Mouse (Mus musculus) forebrain, embryonic 10.5 days (tissue): ENCODE results near the gene Gtf2h2. TPM values are rescaled to one million over a fixed set of nuclear protein-coding genes. Genes with fewer than 3 reads are reported as not detected.
A peak's percentile ranks its signal among the peaks of the same experiment; 100 is the strongest.
"Not testable (repeated sequence)": the region's sequence is repeated elsewhere in the genome, so short reads cannot be mapped to it uniquely, and the experiment has no call there.

Source experiments
- DNase-seq: peaks from one replicate; pipeline ENCODE4 v3.0.0-alpha.2; 2017; ENCODE audit warnings: low spot score; ENCODE audit errors: extremely low spot score
- H3K27ac ChIP-seq: fragments of 300-500 bp; sonication (generic); 2 replicates; pipeline ENCODE4 v1.5.1; 2016; ENCODE audit warnings: mild to moderate bottlenecking
- H3K27me3 ChIP-seq: fragments of 300-500 bp; sonication (generic); 2 replicates; pipeline ENCODE4 v1.6.1; 2016; ENCODE audit warnings: mild to moderate bottlenecking; ENCODE audit not compliant: poor library complexity, severe bottlenecking
- H3K36me3 ChIP-seq: fragments of 300-500 bp; sonication (generic); replicated peaks from 2 replicates; pipeline ENCODE4 v1.6.1; 2016; ENCODE audit warnings: mild to moderate bottlenecking, moderate library complexity
- H3K4me1 ChIP-seq: fragments of 300-500 bp; sonication (generic); 2 replicates; pipeline ENCODE4 v1.6.1; 2016
- H3K4me3 ChIP-seq: fragments of 300-500 bp; sonication (generic); 2 replicates; pipeline ENCODE4 v1.5.1; 2016; ENCODE audit warnings: mild to moderate bottlenecking, moderate library complexity
- H3K9me3 ChIP-seq: fragments of 300-500 bp; sonication (generic); 2 replicates; pipeline ENCODE4 v1.6.1; 2016; ENCODE audit warnings: mild to moderate bottlenecking, moderate library complexity
- WGBS: fragments of 180-500 bp; shearing (Covaris S2); methylation state at CpG from one replicate; pipeline ENCODE4 v1.1.7; 2016; 5-methylcytosine and 5-hydroxymethylcytosine counted together
- polyA plus RNA-seq: library from polyadenylated mRNA; unstranded; fragments of >200 nt; fragmentation: Nextera tagmentation; extraction: Ambion mirVana; gene quantifications from 2 replicates; pipeline ENCODE4 v1.2.1, GENCODE M21; 2016

Gene Gtf2h2
- polyA plus RNA-seq, 1 experiment from 2014 or later: 92.8 TPM

DNA sequence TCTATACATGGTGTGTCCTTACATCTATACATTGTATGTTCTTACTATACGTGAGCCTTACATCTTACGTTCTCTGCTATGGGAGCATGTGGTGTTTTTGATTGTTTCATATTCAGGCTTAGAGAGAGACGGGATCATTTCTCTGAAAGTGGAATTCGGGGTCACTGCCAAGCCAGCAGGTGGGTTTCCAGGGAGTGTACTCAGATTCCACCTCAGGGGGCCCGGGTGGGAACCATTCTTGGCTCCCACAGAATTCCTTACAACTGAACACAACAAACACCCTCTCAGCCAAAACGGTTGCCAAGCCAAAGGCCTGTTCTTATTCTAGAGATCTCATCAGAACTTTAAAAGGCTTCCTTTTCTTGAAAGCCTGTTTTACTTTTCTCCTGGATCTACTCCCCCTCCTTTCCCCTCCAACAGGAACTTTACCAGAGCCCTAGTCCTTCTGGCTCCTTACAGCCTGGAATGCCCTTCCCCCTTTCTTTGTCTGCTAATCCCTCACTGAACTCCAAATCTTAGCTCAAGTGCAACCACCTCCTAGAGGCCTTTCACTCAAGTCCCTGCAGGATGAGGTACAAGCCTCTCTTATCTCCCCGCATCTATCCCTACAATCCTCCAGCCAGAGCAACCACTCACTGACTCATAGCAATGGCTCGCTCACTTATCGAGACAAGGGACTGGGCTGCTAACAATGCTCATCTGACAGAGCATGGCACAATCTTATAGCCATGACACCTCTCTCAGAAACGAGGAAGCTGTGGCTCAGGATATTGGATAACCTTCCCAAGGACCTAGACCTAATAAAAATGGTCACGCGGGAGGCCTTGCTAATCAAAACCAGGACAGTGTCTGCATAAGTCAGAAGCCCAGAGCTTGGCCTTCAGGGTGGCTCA lies 24.1 kb upstream of the Gtf2h2 start:
- peak; percentile 25 for DNase-seq
- no peaks in the 10 kb centered on the region for H3K36me3 ChIP-seq
- WGBS: 45% methylated on average over 12 of the region's 12 CpGs
- no peaks in the 10 kb centered on the region for H3K27me3 ChIP-seq
- H3K4me1 ChIP-seq: peaks cover 21% of the 10 kb centered on the region
- no peaks in the 10 kb centered on the region for H3K9me3 ChIP-seq
- H3K27ac ChIP-seq: peak overlapping the region; percentile 81
- H3K4me3 ChIP-seq: no peak overlapping the region

DNA sequence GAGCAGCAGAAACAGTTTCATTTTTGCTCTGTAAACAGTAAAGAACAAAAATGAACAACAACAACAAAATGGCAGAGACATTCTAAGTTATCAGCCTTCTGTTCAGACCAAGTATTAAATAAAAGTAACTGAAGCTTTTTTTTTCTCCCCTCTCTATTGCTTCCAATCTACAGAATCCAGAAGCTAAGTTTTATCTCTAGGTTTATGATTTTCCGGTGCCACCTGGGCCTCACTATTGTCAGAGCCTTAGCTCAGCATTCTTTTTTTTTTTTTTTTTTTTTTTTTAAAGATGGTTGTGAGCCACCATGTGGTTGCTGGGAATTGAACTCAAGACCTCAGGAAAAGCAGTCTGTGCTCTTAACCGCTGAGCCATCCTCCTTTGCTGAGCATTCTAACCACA lies 20.4 kb upstream of the Gtf2h2 start:
- 92% methylated on average over 2 of the region's 2 CpGs for WGBS
- Histone ChIP-seq H3K9me3 (no peaks in the 10 kb centered on the region), H3K27me3 (no peaks in the 10 kb centered on the region), H3K36me3 (no peaks in the 10 kb centered on the region), H3K4me3 (no peak overlapping the region), H3K27ac (no peak overlapping the region), H3K4me1 (peaks cover 25% of the 10 kb centered on the region)
- DNase-seq: no peak

DNA sequence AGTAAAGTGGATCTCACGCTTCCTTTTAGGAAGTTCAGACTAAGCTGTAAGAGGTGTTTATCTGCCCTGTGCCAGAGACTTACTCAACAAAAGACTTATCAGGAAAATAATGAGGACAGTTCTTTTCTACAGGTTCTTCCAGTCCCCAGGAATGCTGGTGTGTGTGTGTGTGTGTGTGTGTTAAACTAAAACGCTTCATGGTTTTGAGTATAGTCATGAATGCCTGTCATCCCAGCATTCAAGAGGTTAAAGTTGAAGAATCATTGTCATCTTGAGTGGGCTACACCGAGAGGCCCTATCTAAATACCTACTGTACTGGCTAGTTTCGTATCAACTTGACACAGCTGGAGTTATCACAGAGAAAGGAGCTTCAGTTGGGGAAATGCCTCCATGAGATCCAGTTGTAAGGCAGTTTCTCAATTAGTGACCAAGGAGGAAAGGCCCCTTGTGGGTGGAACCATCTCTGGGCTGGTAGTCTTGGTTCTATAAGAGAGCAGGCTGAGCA lies 19.5 kb upstream of the Gtf2h2 start:
- Histone ChIP-seq H3K27ac (no peak overlapping the region), H3K4me1 (peaks cover 22% of the 10 kb centered on the region), H3K36me3 (no peaks in the 10 kb centered on the region), H3K27me3 (no peaks in the 10 kb centered on the region), H3K9me3 (no peaks in the 10 kb centered on the region), H3K4me3 (no peak overlapping the region)
- no peak for DNase-seq
- WGBS: 87% methylated on average over 4 of the region's 4 CpGs

DNA sequence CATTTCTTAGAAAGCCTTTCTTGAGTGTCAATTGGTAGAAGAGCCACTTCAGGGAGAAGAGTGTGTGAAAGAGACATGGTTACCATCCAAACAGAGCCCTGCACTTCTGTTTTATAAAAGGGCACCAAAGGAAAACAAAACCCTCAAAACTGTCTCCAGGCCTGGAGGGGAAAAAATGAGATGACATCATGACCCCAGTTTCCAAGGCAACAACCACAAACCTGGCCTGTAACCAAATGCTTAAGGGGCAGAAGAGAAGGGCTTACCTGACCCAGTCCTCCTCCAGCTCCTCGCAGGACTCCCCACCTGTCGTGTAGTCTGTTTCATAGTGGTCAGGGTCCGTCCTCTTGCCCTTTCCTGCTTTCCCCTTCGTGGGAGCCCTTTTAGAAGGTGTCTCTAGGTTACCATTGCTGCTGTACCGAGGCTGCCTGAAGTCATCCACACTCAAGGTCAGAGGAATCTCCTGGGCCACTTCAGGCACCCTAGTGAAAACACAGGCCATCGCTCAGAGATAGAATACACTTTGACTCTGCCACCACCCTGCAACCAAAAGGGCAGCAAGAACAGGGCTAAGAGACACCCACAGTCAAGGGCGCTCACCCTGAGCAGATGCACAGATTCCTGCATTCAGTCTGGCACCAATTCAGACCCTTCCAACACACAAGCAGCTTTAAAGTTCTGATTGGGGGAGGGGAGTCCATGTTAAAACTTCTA lies 18.9 kb upstream of the Gtf2h2 start:
- peaks cover 16% of the 10 kb centered on the region for H3K4me1 ChIP-seq
- H3K27me3 ChIP-seq: no peaks in the 10 kb centered on the region
- no peak overlapping the region for H3K4me3 ChIP-seq
- DNase-seq: no peak
- H3K27ac ChIP-seq: no peak overlapping the region
- no peaks in the 10 kb centered on the region for H3K36me3 ChIP-seq
- no peaks in the 10 kb centered on the region for H3K9me3 ChIP-seq
- 88% methylated on average over 7 of the region's 7 CpGs for WGBS

DNA sequence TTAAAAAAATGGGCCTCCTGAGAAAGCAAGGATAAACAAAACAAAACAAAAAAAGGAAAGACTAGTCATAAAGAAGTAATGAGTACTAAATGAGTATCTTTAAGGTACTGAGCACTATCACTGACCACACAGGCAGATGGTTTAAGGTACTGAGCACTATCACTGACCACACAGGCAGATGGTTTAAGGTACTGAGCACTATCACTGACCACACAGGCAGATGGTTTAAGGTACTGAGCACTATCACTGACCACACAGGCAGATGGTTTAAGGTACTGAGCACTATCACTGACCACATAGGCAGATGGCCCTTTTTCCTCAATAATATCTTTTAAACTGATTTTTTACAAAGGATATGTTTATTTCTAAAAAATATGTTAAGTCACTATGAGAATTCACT lies 7.2 kb upstream of the Gtf2h2 start:
- H3K4me1 ChIP-seq, H3K27me3 ChIP-seq, H3K27ac ChIP-seq, H3K4me3 ChIP-seq, H3K36me3 ChIP-seq, H3K9me3 ChIP-seq, DNase-seq: not testable (repeated sequence)

DNA sequence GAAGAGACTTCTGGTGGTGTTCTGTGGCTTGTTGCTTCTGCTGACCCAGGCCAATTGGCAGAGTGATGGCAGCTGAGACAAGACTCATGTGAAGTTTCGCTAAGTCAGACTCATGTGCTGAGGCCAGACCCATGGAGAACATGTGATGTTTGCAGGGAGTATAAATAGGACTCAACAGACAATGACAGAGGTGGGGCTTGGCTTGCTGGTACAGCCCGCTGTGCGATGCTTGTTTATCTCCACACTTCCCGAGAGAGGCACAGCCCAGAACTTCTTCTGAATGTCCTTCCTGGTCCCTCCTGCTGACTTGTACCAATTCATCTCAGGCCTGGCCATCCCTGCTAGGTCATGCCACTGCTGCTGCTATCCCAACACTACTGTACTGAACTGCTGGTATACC lies 3.0 kb upstream of the Gtf2h2 start:
- Histone ChIP-seq H3K27me3 (no peaks in the 10 kb centered on the region), H3K4me3 (no peak overlapping the region), H3K4me1 (peaks cover 13% of the 10 kb centered on the region), H3K36me3 (no peaks in the 10 kb centered on the region), H3K9me3 (no peaks in the 10 kb centered on the region), H3K27ac (no peak overlapping the region)
- 90% methylated on average over 4 of the region's 4 CpGs for WGBS
- DNase-seq: no peak

DNA sequence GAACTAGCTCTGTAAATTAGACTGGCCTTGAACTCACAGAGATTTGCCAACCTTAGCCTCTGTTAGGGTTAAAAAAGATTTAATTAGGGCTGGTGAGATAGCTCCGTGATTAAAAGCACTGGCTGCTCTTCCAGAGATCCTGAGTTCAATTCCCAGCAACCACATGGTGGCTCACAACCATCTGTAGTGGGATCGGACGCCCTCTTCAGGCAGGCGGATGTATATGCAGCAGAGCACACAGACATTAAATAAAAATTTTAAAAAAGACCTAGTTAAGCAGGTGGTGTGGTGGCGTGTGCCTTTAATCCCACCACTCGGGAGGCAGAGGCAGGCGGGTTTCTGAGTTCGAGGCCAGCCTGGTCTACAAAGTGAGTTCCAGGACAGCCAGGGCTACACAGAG lies 2.0 kb upstream of the Gtf2h2 start:
- not testable (repeated sequence) for H3K36me3 ChIP-seq, H3K4me3 ChIP-seq, DNase-seq, H3K27me3 ChIP-seq, H3K27ac ChIP-seq, H3K9me3 ChIP-seq
- H3K4me1 ChIP-seq: peaks cover 13% of the 10 kb centered on the region
- 58% methylated on average over 8 of the region's 8 CpGs for WGBS

DNA sequence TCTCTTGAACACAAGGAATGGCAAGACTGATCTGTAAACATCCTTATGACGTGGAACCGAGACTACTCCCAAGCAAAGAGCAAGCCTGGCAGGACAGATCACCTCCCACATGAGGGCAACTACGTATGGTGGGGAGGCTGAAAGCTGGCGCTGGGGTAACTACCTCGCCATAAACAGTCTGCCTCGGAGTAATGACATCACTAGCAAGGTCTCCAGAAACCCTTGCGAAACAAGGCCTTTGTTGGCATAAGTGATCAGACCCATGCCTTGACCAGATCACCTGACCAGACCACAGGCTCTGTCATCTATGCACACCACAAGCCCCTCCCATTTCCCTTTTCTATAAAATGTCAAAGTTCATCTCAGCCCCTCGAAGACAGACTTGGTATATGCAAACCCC lies 934 bp upstream of the Gtf2h2 start:
- H3K36me3 ChIP-seq: peaks cover 15% of the 10 kb centered on the region
- no peak overlapping the region for H3K4me3 ChIP-seq
- peaks cover 13% of the 10 kb centered on the region for H3K4me1 ChIP-seq
- no peaks in the 10 kb centered on the region for H3K9me3 ChIP-seq
- WGBS: 85% methylated on average over 8 of the region's 8 CpGs
- no peak overlapping the region for H3K27ac ChIP-seq
- H3K27me3 ChIP-seq: no peaks in the 10 kb centered on the region
- no peak for DNase-seq

DNA sequence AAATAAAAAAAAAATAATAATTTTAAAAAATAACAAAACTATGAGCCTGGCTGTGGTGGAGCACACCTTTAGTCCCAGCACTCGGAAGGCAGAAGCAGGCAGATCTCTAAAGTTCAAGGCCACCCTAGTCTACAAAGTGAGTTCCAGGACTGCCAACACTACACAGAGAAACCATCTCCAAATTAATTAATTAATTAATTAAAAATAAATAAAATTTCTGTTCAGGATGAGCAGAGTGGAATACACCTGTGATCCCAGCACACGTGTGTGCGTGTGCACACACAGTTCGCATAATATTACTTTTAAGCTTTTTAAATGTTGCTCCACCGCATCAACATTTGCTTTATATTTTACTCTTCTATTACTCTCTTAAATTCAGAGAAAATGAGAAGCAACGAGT lies 756 bp downstream of the Gtf2h2 start:
- WGBS: 19% methylated on average over 6 of the region's 6 CpGs
- DNase-seq: no peak
- Histone ChIP-seq H3K4me3 (peak overlapping the region; percentile 87), H3K27me3 (no peaks in the 10 kb centered on the region), H3K9me3 (no peaks in the 10 kb centered on the region), H3K36me3 (peaks cover 32% of the 10 kb centered on the region), H3K27ac (peak overlapping the region; percentile 92), H3K4me1 (peaks cover 13% of the 10 kb centered on the region)

DNA sequence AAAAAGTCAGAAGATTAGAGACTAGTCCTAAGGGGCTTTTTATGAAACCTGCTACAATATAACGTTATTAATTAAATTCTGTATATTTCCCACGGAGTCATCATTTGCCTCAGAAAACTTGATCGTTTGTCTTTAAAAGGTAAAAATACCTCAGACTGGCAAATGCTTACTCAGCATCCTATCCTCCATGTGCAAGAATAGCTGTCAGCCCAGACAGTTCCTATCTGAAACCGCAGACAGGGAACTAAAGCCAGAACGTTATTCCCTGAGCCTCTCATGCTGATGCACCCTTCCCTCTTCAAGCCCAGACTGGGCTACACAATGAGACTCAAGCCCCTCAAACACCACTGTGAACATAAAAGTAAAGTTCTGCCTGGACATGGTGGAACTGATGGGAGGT lies 2.0 kb downstream of the Gtf2h2 start:
- H3K4me3 ChIP-seq: no peak overlapping the region
- H3K9me3 ChIP-seq: no peaks in the 10 kb centered on the region
- WGBS: 94% methylated on average over 5 of the region's 5 CpGs
- H3K27ac ChIP-seq: no peak overlapping the region
- H3K4me1 ChIP-seq: peaks cover 13% of the 10 kb centered on the region
- no peaks in the 10 kb centered on the region for H3K27me3 ChIP-seq
- peaks cover 43% of the 10 kb centered on the region for H3K36me3 ChIP-seq
- DNase-seq: no peak

DNA sequence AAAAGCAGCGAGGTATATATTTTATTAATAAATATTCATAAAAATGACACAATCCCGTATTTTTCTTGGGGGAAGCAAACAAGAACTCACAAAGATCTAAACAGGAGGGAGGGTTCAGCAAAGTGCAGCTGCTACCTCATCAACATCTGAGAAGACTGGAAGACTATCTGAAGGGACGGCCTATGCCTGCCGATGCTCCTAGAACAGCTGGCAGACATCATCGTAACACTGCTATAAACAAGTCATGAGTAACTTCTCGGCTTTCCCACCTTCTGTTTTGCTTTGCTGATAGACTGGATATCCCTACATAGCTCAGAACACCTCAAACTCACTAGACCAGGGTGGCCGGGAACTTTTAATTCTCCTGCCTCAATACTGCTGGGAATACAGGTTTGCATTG lies 8.8 kb downstream of the Gtf2h2 start:
- H3K4me1 ChIP-seq: no peaks in the 10 kb centered on the region
- WGBS: 92% methylated on average over 7 of the region's 7 CpGs
- no peak overlapping the region for H3K27ac ChIP-seq
- no peaks in the 10 kb centered on the region for H3K9me3 ChIP-seq
- DNase-seq: no peak
- H3K36me3 ChIP-seq: peaks cover 97% of the 10 kb centered on the region
- H3K4me3 ChIP-seq: no peak overlapping the region
- no peaks in the 10 kb centered on the region for H3K27me3 ChIP-seq

DNA sequence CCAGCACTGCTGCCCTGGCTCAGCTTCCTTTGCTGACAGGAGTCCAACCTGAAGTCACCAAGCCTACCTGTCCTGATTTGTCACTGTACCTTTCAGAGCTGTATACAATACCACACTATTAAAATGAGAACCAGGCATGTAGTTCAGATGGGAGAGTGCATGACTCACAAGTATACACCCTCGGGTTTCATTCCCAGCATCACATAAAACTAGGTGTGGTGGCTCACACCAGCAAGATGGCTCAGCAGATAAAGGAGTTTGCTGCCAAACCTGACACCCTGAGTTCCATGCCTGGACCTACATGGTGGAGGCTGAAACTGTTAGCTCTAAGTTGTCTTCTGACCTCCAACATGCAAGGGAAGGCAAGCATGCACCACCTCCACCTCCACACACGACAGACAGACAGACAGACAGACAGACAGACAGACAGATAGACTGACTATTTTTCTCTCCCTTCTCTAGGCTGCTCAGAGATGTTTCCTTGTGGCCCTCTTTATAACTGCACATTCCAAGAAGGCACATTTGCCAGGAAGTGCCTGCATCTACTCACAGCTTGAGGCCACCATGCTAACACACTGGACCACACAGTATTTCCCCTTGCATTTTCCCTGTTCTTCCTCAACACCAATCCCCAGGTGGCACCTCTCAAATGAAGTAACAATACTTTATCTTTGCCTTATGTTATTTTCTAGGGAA lies 28.7 kb downstream of the Gtf2h2 start:
- WGBS: 88% methylated on average over 2 of the region's 2 CpGs
- Histone ChIP-seq H3K27ac (no peak overlapping the region), H3K9me3 (peaks cover 14% of the 10 kb centered on the region; the same call in 1 of the 2 replicates), H3K4me3 (no peak overlapping the region), H3K36me3 (peaks cover 68% of the 10 kb centered on the region), H3K27me3 (no peaks in the 10 kb centered on the region), H3K4me1 (no peaks in the 10 kb centered on the region)
- DNase-seq: no peak

DNA sequence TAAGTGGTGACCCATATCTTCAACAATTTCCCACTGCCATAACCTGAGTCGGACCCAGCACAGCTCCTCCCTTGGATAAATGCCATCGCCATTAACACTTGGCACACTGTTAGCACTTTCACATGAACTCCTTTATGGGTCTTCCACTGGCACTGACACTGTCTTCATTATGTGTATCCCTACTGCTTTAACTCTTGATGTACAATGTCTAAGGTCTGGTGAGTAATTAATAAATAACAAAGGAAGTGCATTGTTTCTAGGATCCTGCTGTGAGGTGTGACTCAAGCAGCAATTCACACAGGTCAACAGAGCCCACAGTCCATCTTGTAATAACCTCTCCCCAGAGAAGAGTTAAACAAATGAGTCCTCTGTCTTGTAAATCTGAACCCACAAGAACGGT lies 31.0 kb downstream of the Gtf2h2 start:
- no peak overlapping the region for H3K27ac ChIP-seq
- H3K36me3 ChIP-seq: peaks cover 44% of the 10 kb centered on the region
- H3K27me3 ChIP-seq: no peaks in the 10 kb centered on the region
- no peaks in the 10 kb centered on the region; the same call in 1 of the 2 replicates for H3K9me3 ChIP-seq
- no peaks in the 10 kb centered on the region for H3K4me1 ChIP-seq
- no peak for DNase-seq
- no peak overlapping the region for H3K4me3 ChIP-seq
- WGBS: 89% methylated on average over 3 of the region's 3 CpGs
